Mouse (Mus musculus) olfactory bulb, adult 2 months (tissue): ENCODE data around the gene Tex33.

Experiments used
- CTCF ChIP-seq: fragments of 200-500 bp; IDR thresholded peaks from 2 replicates; pipeline ENCODE4 v1.5.1; 2012; ENCODE audit warnings: low read depth, mild to moderate bottlenecking, low read length, moderate library complexity; ENCODE audit not compliant: insufficient read depth
- POLR2A ChIP-seq: fragments of 200-500 bp; IDR thresholded peaks from 2 replicates; pipeline ENCODE4 v1.6.1; 2012; ENCODE audit warnings: mild to moderate bottlenecking, low read depth, low read length, moderate library complexity; ENCODE audit not compliant: insufficient read depth

DNA sequence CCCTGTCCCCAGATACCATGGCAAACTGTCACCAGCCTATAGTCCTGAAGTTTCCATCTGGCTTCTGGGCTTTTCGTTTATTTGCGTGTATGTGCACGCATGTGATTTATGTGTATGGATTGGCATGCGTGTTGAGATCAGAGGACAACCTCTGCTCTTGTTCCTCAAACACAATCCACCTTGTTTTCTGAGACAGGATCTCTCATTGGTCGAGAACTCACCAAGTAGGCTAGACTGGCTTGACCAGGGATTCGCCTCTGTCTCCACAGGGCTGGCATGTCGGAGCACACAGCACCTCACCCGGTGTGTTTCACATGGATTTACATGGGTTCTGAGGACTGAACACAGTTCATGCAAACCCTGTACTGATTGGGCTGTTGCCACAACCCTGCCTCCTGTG, 18.4 kb upstream of the Tex33 start:
- TF ChIP-seq CTCF = no peak
- no peak for TF ChIP-seq POLR2A
